Mouse (Mus musculus) embryonic facial prominence, embryonic 11.5 days (tissue): ENCODE data around the gene Tmem243. TPM values are rescaled to one million over a fixed set of nuclear protein-coding genes. Genes with fewer than 3 reads are reported as not detected.

Experiments
- ATAC-seq: fragments of 200-750 bp; cut with Nextera tagmentation; replicated peaks from 2 replicates; pipeline ENCODE4 v1.8.0; 2017; ENCODE audit warnings: low read depth; ENCODE audit not compliant: insufficient number of reproducible peaks, low FRiP score, low TSS enrichment
- DNase-seq: peaks from one replicate; pipeline ENCODE4 v3.0.0-alpha.2; 2015; ENCODE audit warnings: low spot score
- H3K27ac ChIP-seq: fragments of 300-500 bp; sonication (generic); replicated peaks from 2 replicates; pipeline ENCODE4 v1.5.1; 2014; ENCODE audit warnings: mild to moderate bottlenecking, low read depth, low read length, control low read depth
- H3K27me3 ChIP-seq: fragments of 300-500 bp; sonication (generic); 2 replicates; pipeline ENCODE4 v1.6.1; 2014; ENCODE audit warnings: mild to moderate bottlenecking, low read length, moderate library complexity, mixed read lengths; ENCODE audit not compliant: control insufficient read depth, insufficient read depth
- H3K36me3 ChIP-seq: fragments of 300-500 bp; sonication (generic); replicated peaks from 2 replicates; pipeline ENCODE4 v1.6.1; 2014; ENCODE audit warnings: low read depth, mild to moderate bottlenecking, low read length, moderate library complexity, mixed read lengths; ENCODE audit not compliant: control insufficient read depth, insufficient read depth
- H3K4me1 ChIP-seq: fragments of 300-500 bp; sonication (generic); 2 replicates; pipeline ENCODE4 v1.6.1; 2014; ENCODE audit warnings: low read length, mixed read lengths; ENCODE audit not compliant: control insufficient read depth, insufficient read depth
- H3K4me2 ChIP-seq: fragments of 300-500 bp; sonication (generic); 2 replicates; pipeline ENCODE4 v1.6.1; 2014; ENCODE audit warnings: low read depth, mild to moderate bottlenecking, control low read depth, low read length, moderate library complexity
- H3K4me3 ChIP-seq: fragments of 300-500 bp; sonication (generic); 2 replicates; pipeline ENCODE4 v1.5.1; 2014; ENCODE audit warnings: low read depth, low read length, control low read depth
- H3K9ac ChIP-seq: fragments of 300-500 bp; sonication (generic); replicated peaks from 2 replicates; pipeline ENCODE4 v1.6.1; 2014; ENCODE audit warnings: mild to moderate bottlenecking, control low read depth, low read length
- H3K9me3 ChIP-seq: fragments of 300-500 bp; sonication (generic); replicated peaks from 2 replicates; pipeline ENCODE4 v1.6.1; 2016; ENCODE audit warnings: mild to moderate bottlenecking, low read length, inconsistent platforms, mixed read lengths; ENCODE audit not compliant: control insufficient read depth
- WGBS: fragments of 180-500 bp; shearing (Covaris S2); extraction: QIAGEN DNeasy Blood & Tissue Kit; methylation state at CpG from one replicate; pipeline ENCODE4 v1.1.7; 2014; 5-methylcytosine and 5-hydroxymethylcytosine counted together
- polyA plus RNA-seq: library from polyadenylated mRNA; unstranded; fragments of >200 nt; fragmentation: Nextera tagmentation; extraction: Ambion mirVana; gene quantifications from 2 replicates; pipeline ENCODE4 v1.2.1, GENCODE M21; 2014

Gene Tmem243
- polyA plus RNA-seq, 1 experiment from 2014 or later: 17.1 TPM

DNA sequence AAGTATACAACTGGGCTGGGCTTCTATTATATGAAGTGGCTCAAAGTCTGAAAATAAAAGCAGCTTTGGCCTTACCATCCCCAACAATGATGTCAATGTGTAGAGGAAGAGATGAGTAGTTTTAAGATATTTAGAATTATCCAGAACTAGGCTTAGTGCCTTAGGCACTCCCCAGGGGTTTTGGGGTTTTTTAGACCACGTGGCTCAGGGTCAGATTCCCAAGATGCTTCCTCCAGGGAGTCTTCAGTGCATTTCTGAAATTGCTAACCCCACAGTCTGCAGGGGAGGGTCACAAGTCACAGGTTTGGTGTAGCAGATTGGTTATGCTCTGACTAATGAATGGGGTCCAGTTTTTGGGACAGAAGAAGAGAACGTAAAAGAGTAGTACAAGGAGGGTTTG, 10.8 kb downstream of the Tmem243 start:
- Histone ChIP-seq H3K9ac (no peak overlapping the region), H3K4me3 (no peak overlapping the region), H3K9me3 (no peaks in the 10 kb centered on the region), H3K36me3 (no peaks in the 10 kb centered on the region), H3K4me2 (no peak overlapping the region), H3K27me3 (no peaks in the 10 kb centered on the region), H3K27ac (no peak overlapping the region), H3K4me1 (no peaks in the 10 kb centered on the region)
- WGBS: 55% methylated on average over 2 of the region's 2 CpGs
- ATAC-seq (no peak), DNase-seq (no peak)

DNA sequence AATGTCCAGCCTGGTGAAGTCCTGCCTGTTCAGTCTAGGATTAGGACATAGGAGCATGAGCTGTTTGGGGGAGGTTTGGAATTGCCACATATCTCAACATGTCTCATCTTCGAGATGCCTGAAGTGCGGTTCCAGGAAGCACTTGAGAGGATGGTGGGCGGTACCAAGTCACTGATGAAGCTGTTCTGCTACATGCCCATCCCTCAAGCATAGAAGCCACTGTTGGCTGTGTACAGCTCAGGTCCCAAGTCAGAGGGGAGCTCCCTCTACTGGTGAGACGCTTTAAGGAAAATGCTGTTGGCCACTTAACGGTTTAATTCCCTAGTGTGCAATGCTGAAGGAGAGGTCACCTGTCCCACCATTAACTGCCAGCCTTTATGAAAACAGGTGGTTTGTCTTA, 11.3 kb downstream of the Tmem243 start:
- Histone ChIP-seq H3K4me1 (no peaks in the 10 kb centered on the region), H3K36me3 (no peaks in the 10 kb centered on the region), H3K27me3 (no peaks in the 10 kb centered on the region), H3K27ac (no peak overlapping the region), H3K9ac (no peak overlapping the region), H3K9me3 (no peaks in the 10 kb centered on the region), H3K4me2 (no peak overlapping the region), H3K4me3 (no peak overlapping the region)
- peak; percentile 79 for ATAC-seq
- WGBS: 15% methylated on average over 5 of the region's 5 CpGs
- DNase-seq: peak; percentile 73

DNA sequence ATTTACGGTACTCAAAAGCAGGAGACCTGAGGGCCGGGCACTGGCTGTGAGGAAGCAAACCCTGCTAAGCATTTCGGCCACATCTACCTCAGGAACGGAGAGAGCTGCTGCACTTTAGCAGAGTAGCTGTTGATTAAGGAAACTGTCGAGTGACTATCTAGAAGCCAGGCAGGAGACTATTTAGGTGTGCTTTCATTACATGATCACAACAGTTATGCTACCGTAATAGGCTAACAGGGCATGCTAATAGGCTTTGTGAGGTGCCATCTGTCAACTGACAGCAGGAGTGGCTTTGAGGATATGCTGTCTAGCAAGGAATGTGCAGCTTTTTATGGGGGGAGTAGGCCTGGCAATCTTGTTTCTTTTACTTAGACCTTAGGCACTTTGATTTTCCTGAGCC, 13.7 kb downstream of the Tmem243 start:
- no peaks in the 10 kb centered on the region for H3K27me3 ChIP-seq
- H3K4me1 ChIP-seq: no peaks in the 10 kb centered on the region
- 57% methylated on average over 6 of the region's 6 CpGs for WGBS
- H3K4me3 ChIP-seq: no peak overlapping the region
- DNase-seq (no peak), ATAC-seq (no peak)
- no peak overlapping the region for H3K27ac ChIP-seq
- no peaks in the 10 kb centered on the region for H3K36me3 ChIP-seq
- no peaks in the 10 kb centered on the region for H3K9me3 ChIP-seq
- H3K4me2 ChIP-seq: no peak overlapping the region
- no peak overlapping the region for H3K9ac ChIP-seq

DNA sequence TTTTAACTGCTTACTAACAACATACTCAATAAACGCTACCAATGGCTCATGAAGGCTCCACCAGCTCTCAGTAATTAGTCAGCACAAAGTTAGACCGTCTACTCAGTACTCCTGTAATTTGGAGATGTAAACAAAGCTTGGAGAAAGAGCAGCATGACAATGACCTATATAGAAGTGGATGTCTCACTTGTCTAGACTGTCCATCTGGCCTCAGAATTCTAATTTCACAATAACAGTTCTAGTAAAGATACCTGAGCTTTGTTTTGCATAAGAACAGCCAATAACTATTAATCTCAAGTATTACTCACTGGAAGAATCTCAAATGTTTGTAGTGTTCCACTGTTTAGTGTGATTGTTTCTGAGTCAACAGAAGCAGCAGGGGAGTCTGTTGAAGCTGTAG, 23.7 kb downstream of the Tmem243 start:
- H3K9me3 ChIP-seq: no peaks in the 10 kb centered on the region
- no peaks in the 10 kb centered on the region for H3K4me1 ChIP-seq
- H3K27me3 ChIP-seq: no peaks in the 10 kb centered on the region
- no peak overlapping the region for H3K9ac ChIP-seq
- H3K36me3 ChIP-seq: peaks cover 10% of the 10 kb centered on the region
- no peak overlapping the region for H3K4me3 ChIP-seq
- 82% methylated on average over 2 of the region's 2 CpGs for WGBS
- H3K27ac ChIP-seq: no peak overlapping the region
- ATAC-seq (no peak), DNase-seq (no peak)
- H3K4me2 ChIP-seq: no peak overlapping the region

DNA sequence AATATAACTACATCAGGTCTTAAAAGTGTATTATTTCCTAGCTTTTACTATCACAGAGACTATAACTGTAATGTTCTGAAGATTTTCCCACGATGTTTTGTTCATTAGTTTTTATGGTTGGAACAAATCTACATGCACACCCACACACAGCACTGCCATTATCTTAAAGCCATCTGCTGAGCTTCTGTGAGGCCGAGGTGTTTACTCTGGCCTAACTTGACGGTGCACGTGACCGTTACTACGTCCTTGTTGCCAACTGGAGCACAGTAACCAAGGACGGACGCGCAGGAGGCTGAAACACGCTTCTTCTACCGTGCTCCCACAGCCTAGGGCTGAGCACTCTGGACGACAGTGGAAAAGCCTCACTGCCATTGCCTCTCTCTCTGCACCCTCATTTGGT, 28.1 kb downstream of the Tmem243 start:
- no peaks in the 10 kb centered on the region for H3K4me1 ChIP-seq
- DNase-seq (no peak), ATAC-seq (no peak)
- no peak overlapping the region for H3K27ac ChIP-seq
- no peak overlapping the region for H3K9ac ChIP-seq
- H3K9me3 ChIP-seq: no peaks in the 10 kb centered on the region
- no peak overlapping the region for H3K4me2 ChIP-seq
- H3K36me3 ChIP-seq: peaks cover 4% of the 10 kb centered on the region
- no peak overlapping the region for H3K4me3 ChIP-seq
- 96% methylated on average over 12 of the region's 12 CpGs for WGBS
- no peaks in the 10 kb centered on the region for H3K27me3 ChIP-seq

DNA sequence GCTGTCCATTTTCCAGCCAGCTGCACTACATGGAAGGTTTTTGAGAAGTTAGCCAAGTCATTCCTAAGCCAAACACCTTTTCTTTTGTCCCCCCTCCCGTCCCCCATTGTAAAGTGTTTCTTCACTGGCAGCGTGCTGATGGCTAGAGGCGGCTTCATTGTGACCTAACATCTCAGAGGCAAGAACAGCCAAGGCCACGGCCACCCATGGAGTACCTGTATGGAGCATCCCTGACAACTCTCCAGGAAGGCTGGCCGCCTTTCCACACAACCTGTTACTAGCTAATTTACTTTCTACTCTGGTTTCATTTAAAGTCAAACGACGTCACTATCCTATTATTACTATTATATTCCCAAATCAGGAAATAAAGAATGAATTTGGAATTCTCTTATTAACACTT, 31.3 kb downstream of the Tmem243 start:
- no peak for ATAC-seq
- Histone ChIP-seq H3K36me3 (peaks cover 4% of the 10 kb centered on the region), H3K9ac (no peak overlapping the region), H3K4me2 (no peak overlapping the region), H3K9me3 (no peaks in the 10 kb centered on the region), H3K27ac (no peak overlapping the region), H3K27me3 (no peaks in the 10 kb centered on the region), H3K4me1 (no peaks in the 10 kb centered on the region), H3K4me3 (no peak overlapping the region)
- WGBS: 89% methylated on average over 7 of the region's 7 CpGs
- DNase-seq: no peak

DNA sequence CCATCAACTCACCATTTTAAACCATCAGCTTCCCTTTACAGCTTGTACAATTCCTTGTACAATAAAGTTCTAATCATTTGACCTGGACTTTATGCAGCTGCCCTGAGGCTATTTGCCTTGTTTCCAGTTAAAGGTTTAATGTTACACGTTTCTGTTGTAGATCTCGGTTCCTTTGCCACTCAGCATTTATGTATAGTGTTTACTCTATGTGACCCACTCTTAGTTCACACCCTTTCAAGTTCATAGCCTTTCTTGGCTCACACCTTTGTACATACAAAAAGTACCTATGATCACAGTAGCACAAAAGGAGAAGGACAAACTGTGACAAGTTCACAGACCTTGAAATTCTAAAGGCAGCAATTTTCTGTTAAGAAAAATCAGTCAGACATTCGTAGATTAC, 35.1 kb downstream of the Tmem243 start:
- no peak overlapping the region for H3K4me3 ChIP-seq
- no peaks in the 10 kb centered on the region for H3K9me3 ChIP-seq
- no peak overlapping the region for H3K27ac ChIP-seq
- ATAC-seq (no peak), DNase-seq (no peak)
- H3K4me1 ChIP-seq: no peaks in the 10 kb centered on the region
- 71% methylated on average over 3 of the region's 3 CpGs for WGBS
- no peaks in the 10 kb centered on the region; the same call in 1 of the 2 replicates for H3K36me3 ChIP-seq
- no peak overlapping the region for H3K9ac ChIP-seq
- H3K27me3 ChIP-seq: no peaks in the 10 kb centered on the region
- H3K4me2 ChIP-seq: no peak overlapping the region

DNA sequence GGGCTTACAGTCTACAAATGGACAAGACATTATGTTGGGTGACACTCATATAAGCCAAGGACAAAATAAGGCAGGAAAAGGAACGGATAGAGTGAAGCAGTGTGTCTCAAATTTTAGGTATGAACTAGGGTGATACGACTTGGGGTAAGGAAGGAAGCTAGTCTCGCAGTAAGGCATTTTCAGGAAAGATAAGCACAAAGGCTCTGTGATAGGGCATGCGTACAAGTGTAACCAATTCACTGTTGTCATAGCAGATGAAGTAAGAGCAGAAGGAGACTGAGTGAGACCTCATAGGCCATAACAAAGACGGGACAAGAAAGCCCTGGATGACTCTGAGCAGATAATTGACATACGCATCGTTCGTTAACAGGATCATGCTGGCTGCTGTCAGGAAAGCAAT, 40.3 kb downstream of the Tmem243 start:
- Histone ChIP-seq H3K9ac (no peak overlapping the region), H3K4me1 (no peaks in the 10 kb centered on the region), H3K4me2 (no peak overlapping the region), H3K9me3 (no peaks in the 10 kb centered on the region), H3K4me3 (no peak overlapping the region), H3K36me3 (no peaks in the 10 kb centered on the region; the same call in 1 of the 2 replicates), H3K27ac (no peak overlapping the region), H3K27me3 (no peaks in the 10 kb centered on the region)
- ATAC-seq (no peak), DNase-seq (no peak)
- WGBS: 90% methylated on average over 8 of the region's 8 CpGs
